Mouse (Mus musculus) brain, embryonic 14.5 days (tissue): ENCODE results near the gene Gm12800.

ENCODE experiments used
- CTCF ChIP-seq: fragments of 200-500 bp; IDR thresholded peaks from 2 replicates; pipeline ENCODE4 v1.5.1; 2012; ENCODE audit warnings: inconsistent platforms, mild to moderate bottlenecking, moderate library complexity, borderline replicate concordance; ENCODE audit not compliant: insufficient read depth, insufficient read length; ENCODE audit errors: extremely low read depth
- POLR2A ChIP-seq: fragments of 200-500 bp; IDR thresholded peaks from 2 replicates; pipeline ENCODE4 v1.6.1; 2012; ENCODE audit warnings: mild to moderate bottlenecking, inconsistent platforms, borderline replicate concordance; ENCODE audit not compliant: poor library complexity, insufficient read depth, insufficient read length, severe bottlenecking; ENCODE audit errors: extremely low read depth

DNA sequence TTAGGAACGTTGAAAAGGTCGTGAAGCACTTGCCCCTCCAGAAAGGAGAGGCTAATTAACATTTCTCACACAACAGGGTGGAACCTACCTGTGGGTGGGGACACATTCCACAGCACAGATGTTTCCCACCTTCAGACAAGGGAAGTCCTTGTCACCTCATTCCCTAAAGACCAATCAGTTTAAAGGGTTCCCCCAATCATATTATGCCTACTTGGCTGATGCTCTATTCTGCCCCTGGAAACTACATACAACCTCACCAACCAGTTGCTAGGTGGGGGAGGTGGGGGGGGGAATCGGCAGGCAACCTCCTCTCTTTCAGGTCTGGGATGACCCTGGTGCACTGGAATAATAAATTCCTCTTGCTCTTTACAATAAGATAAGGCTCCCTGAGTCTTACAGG, 25.3 kb upstream of the Gm12800 start:
- TF ChIP-seq CTCF: no peak
- TF ChIP-seq POLR2A: no peak
